Mouse (Mus musculus): ENCODE data around the gene Ankrd13a. TPM values are rescaled to one million over a fixed set of nuclear protein-coding genes. Genes with fewer than 3 reads are reported as not detected.

Gene Ankrd13a
- 10 to 100 TPM; 16.1 to 17.3 TPM for total RNA-seq (2021)
- long read RNA-seq, experiment 1, transcript Ankrd13a-201 (15 exons, 3,717 nt), result major isoform, 24 of 30 reads
- long read RNA-seq, experiment 1, partial matches to known transcripts, result 3 of 30 reads
- long read RNA-seq, experiment 1, other reads (novel, unspliced or antisense), result 3 of 30 reads
- long read RNA-seq, experiment 2, transcript Ankrd13a-201 (15 exons, 3,717 nt), result major isoform, 17 of 18 reads
- long read RNA-seq, experiment 2, partial matches to known transcripts, result 1 of 18 reads
- long read RNA-seq, experiment 2, other reads (novel, unspliced or antisense), result 0 of 18 reads

DNA sequence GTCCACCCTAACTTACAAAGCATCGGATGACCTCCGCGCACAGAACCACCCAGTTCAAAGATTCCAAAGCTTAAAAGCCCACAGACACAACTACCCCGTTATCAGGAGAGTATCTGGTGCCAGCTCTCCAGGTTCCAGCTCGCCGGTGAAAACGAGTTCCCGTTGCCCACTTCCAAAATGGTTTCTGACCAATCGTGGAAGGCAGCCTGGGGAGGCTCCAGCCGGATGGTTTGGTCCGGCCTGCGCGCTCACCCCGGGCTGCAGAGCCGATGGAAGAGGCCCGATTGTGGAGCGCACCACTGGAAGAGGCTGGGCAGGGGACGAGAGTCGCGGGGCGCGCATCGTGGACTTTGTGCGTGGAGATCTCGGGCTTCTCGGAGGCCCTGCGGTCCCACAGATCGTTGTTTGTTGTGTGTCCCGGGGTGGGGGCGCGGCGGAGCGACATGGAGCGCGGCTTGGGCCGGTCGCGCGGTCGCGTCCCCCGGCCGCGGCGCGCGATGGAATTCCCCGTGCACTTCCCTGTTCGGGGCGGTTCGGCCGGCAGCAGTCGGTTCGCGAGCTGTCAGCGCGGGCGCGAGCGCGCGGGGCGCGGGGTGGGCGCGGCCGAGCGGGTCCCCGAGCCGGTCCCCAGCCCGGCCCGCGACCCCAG, at the start of gene Ankrd13a:
Ankrd13a (plus strand) TSS at position 275 of the 649 bp plus-strand sequence.
- DNase-seq (ENCODE audit: low spot score), result peak; percentile 91

DNA sequence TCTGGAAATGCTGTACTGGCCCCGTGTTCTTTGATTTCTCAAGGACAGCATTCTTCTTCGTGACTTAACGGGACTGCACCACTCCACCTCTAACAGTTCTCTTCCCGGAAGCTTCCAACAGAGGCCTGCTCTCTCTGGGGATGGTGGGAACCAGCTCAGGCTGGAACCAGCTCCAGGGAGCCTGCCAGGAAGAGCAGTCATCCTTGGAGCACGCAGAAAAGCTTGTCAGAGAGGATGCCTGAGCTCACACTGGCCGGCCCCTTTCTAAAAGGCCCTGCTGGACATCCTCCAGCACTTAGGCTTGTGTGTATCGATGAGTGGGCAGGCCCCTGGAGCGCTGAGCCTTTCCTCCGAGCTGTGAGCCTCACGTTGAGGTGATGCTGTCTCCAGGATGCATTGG, 46.3 kb upstream of the Ankrd13a start:
- DNase-seq (ENCODE audit: low spot score), result peak; percentile 55

DNA sequence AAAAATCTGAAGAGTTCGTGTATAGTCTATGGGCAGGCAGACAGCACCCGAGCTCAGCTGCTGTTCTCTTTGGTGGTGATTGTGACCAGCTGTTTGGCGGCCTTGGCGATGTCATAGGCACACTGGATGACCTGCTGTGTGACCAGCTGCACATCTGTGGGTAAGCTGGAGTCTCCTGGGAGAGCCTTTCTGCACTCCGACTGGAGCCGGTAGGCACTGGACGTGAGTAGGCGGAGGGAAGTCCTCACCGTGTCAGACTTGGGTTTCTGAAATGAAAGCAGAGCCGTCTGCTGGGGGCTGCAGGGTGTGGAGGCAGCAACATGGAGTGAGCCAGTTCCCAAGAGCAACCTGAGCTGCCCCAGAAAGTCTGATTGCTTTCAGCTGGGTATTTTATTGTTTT, 44.3 kb upstream of the Ankrd13a start:
- no peak for DNase-seq (ENCODE audit: low spot score)

DNA sequence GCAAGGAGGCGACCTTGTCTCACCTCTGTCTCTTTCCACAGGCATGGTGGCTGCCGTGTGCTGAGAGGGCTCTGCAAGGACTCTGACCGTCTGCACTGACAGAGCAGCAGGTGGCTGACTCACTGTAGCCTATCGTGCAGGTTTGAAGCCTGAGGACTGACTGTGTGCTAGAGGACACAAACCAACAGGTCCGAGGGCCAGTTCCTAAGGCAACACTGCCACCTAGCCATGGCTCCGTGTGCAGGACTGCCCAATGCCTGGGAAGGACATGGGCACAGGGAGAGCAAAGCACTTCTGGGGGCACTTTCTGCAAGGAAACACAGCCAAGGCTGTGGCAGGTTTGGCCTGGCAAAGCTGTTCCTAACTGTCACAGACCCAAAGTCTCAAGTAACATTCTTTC, 43.0 kb upstream of the Ankrd13a start:
- DNase-seq (ENCODE audit: low spot score), result no peak

DNA sequence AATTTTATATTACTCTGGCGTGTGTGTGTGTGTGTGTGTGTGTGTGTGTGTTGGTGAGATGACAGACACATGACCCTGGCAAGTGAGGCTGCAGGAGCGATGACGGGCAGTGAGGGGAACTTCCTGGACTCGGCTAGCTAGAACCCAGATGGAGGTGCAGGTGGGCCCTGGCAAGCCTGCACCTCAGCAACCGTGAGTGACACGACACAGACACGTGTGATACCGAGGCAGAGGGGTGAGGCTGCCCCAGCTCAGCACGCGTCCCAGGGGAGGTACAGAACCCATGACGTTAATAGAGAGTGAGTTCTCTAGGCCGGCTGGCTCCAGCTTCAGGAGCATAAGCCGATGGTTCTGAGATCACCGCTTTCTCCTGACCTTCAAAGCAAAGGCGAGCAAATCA, 42.5 kb upstream of the Ankrd13a start:
- DNase-seq (ENCODE audit: low spot score), result no peak

DNA sequence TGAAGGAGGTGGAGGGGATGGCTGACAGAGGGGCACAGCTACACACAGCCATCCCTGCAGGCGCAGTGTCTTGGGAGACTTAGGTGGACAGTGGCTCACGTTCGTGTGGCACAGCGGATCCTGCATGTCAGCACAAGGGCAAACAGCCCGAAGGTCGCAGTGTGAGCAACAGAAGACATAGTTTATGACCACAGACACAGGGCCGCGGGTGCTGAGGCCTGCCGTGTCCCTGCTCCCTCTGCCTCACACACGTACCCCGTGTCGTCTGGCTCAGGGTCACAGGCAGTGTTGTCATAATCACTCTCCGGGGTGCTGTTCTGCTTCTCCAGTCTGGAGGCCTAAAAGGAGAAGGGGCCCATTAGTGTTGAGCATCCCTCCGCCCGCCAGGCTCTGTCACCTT, 40.9 kb upstream of the Ankrd13a start:
- DNase-seq (ENCODE audit: low spot score), result no peak

DNA sequence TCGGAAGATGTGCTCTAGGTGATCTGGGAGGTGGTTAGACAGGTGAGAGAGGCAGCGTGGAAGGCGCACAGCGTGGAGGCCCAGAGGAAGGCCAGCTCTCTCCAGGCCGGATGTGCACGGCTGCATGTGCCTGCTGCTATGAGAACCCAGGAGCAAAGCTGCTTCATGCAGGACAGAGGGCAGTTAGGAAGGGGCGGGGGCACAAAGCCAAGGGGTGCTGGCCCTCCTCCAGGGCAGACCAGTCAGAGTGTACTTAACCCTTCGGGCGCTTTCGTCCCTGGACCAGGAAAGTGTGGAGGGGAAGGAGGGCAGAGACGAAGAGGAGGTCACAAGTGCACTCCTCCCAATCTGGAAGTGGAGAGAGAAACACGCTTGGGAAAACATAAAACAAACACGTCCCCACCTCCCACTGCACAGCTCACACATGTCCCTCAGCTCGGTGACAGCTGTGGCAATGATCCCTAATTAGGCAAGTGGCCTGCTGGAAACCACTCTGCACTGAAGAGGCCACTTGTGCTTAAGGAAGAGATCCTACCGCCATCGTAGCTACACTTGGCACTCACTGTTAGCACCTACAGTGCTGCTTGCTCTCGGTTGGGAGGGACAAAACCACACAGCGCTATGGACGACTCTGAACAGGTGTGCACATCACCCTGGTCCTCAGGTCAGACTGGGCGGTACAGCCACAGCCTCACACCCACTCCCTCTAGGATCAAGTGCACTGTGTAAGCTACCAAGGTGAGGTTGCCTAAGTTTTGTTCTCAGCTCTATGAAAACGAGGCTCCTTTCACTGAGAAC, 37.2 kb upstream of the Ankrd13a start:
- no peak for DNase-seq (ENCODE audit: low spot score)

DNA sequence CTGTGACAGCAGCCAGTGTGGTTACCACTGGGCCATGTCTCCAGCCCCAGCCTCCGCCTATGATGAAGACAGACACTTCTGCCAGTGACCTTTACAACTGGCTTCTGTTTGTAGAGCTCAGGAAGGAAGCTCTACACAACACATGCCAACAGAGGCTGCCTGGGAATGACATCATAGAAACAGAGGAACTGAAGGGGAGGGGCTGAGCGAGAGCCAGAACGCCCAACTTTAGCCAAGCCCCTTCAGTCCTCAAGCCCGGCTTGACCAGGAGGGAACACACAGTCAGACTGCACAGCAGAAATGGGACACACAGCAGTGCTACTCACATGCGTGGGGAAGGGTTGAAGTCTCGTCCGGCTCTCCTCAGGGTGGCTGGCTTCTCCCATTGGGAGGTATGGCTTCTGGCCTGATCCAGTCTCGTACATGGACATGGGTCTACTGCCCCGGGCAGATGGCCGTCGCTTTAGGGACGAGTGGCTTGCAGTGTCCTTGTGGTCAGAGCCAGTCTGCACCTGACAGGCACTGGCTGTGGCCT, 35.7 kb upstream of the Ankrd13a start:
- peak; percentile 77 for DNase-seq (ENCODE audit: low spot score)

DNA sequence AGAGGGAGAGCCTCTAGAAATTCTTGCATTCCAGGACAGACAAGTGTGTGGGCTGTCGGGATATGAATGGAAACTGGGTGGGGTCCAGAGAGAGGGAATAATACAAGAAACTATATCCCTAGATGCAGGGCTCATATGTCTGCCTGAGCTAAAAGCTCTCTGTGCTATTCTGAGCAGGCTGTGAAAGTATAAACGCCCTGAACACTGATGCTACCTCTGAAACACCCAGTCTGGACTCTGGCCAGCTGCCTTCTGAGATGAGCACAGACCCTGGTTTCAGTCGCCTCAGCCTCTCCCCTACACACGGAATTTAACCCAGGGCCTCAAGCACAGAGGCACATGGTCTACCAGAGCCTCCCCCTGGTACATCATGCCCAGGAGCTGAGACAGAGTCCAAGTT, 33.9 kb upstream of the Ankrd13a start:
- peak; percentile 58 for DNase-seq (ENCODE audit: low spot score)

DNA sequence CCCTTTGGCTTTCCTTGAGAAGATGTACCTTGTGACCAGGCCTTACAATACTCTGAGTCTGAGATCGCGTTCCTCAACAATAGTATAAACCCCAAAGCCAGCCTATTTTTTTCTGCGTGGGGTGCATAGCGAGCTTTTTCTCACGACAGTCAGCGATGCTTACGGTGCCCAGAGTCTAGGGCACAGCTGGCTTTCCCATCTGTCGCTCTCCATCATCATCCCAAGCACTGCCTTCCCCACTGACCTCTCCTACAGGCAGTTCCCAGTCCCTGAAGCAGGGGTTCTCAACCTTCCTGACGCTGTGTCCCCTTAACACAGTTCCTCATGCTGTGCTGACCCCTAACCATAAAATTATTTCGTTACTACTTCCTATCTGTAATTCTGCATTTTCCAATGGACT, 31.9 kb upstream of the Ankrd13a start:
- DNase-seq (ENCODE audit: low spot score), result no peak

DNA sequence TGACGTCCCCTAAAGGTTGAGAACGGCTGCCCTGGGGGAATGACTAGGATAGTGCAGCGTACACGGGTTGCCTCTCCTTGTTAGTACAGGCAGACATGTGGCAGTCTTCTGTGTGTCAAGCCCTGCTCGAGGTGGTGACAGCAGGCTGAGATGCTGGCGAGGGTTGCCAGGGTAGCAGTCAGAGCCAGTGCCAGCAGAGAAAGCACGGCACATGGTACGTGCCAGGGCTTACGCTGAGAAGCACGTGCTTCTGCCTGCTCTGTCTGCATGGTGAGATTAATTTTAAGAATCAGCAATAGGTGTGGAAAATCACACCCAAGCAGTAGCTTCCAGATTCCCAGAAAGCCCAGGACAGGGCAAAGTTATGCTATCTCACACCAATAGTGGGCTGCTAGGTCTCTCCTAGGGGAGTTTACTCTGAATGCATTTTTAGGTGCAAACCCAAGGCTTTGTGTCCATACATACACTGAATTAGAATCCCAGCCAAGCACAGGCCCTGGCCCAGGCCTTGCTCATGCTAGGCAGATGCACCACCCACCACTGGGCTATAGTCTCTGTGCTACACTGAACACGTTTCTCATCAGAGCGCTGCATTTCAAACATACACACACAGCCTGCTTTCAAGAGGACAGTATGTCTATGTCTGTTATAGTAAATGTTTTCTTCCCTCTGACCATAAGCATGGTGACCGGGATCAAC, 31.3 kb upstream of the Ankrd13a start:
- no peak for DNase-seq (ENCODE audit: low spot score)

DNA sequence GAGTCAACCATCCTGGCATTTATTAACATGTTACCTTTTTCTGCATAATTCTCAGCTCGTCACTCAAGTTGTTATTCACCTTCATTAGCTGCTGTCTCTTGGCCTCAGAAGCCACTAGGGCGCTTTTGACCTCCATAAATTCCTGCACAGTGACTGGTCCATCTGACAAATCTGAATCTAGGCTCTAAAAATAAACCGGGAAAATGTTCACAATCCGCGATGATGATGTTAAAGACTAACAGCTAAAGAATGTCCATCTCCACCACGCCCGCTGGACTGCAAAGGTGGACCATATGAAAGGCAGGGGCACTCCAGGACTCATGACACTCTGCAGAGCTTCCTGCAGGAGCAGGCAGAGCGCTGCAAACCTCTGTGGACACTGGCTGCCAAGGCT, 30.8 kb upstream of the Ankrd13a start:
- DNase-seq (ENCODE audit: low spot score), result no peak

DNA sequence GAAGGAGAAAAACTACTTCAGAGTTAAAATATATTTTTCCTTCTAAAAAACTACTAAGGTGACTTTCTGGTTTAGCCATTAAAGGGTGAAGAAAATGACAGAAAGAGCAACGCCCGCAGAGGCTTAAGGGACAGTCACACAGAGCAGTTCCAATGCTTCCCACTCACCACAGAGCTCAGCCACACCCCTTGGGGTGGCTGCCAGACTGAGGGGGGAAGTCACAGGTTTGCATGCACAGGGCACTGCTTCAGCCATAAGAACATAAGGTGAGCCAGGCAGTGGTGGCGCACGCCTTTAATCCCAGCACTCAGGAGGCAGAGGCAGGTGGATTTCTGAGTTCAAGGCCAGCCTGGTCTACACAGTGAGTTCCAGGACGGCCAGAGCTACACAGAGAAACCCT, 28.9 kb upstream of the Ankrd13a start:
- no peak for DNase-seq (ENCODE audit: low spot score)

DNA sequence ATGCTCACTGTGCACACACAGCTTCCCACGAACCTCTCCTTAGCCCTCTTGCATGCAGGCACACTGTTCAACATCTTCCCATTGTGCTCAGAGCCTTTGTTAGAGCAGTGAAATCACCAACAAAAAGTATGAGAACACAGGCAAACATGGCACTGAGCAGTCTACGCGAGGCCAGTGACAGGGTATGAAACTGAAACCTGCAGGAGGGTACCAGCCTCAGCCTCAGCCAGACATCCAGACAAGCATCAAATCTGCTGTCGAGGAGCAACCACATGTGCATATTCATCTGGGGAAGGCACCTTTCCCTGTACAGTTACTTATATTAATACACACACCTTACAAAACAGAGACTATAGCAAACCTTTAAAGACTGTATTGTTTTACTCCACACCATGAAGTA, 27.6 kb upstream of the Ankrd13a start:
- DNase-seq (ENCODE audit: low spot score), result no peak

DNA sequence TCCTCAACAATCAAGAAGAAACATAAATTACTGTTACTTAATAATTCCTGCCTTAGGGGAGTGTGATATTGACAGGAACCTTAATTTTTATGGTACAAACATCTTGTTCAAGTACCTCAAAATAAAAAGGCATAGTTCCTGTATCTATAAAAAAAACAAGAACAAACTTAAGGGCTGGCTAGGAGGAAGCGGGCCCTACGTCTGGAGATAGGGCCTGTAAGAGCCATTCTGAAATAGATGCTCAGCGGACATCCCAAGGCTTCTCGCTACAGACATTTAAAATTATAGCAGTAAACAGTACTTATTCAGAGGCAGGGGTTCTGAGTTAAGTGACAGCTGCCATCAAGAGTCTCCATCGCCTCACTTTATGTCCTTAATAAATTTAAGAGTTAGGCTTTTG, 27.0 kb upstream of the Ankrd13a start:
- no peak for DNase-seq (ENCODE audit: low spot score)

DNA sequence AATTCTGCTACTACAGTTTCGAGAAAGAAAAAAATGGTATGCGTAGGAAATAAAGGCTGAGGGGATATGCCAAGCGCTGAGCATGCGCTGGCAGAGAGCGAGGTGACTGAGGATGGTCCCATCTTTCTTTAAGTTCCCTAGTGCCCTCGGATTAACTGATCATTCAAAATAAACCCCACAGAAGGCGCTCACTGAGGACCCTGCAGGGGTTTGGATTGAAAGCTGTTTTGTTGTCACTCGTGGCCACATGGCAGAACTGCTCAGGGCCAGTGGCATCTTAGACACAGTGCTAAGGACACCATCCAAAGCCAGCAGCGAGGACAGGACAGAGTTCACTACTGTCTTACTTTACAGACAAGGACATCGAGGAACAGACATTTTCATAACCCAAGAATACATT, 24.2 kb upstream of the Ankrd13a start:
- DNase-seq (ENCODE audit: low spot score), result no peak

DNA sequence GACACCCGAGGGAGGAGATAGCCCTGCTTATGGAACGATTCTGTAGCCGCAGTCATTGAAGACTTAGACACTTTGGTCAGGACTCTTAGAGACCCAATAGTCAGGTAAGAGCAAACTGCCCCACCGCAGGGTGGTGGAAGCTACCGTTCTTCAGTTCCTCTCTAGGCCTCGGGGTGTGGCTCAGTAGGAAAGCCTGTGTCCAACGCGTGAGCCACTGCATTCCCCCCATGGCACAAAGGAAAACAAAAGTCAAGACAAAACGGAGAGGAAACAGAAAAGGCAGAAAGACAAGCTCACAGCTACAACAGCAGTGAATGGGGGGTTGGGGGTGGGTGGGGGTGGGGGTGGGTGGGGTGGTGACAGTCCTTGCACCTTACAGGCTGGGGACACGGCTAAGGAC, 22.1 kb upstream of the Ankrd13a start:
- DNase-seq (ENCODE audit: low spot score), result no peak

DNA sequence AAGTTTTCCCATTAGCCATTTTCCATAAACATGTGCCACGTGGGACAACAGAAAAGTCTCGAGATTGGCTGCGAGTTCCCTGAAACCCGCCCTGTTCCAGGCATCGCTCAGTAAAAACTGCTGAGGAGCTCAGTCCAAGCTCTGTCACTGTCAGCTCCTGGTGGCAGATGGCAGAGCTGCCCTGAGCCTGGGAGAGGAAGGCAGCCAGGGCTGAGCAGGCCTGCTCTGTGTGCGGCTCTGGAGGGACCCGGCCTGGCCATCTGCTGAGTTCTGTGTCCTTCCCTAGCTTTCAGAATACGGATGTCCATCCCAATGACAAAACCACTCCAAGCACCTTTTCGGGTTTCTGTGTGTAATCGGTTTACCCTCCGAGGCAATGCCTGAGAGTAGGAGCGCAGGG, 21.1 kb upstream of the Ankrd13a start:
- DNase-seq (ENCODE audit: low spot score), result no peak

DNA sequence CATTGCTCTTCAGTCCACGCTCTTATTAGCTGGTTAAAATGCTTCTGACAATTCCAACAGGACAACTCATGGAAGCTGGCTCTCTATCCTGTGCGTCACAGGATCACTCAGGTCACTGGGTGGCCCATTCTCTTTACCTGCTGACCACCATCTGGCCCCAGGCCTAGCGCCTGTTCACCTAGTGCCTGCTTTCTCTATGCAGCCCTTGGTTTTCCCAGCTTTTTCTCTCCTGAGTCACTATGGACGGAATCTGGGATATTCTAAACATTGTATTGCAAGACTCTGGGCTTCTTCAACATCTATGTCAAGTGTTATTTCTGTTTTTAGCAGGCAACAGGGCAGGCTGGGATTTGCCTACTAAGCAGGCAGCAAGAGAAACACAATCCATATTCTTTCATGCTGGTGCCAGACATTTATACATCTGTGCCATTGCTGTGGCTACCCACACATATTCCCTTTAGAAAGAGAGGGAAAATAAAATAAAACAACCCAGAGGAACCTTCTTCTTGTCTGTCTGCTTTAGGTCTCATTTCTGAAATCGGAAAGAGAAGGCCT, 14.9 kb upstream of the Ankrd13a start:
- DNase-seq (ENCODE audit: low spot score), result no peak

DNA sequence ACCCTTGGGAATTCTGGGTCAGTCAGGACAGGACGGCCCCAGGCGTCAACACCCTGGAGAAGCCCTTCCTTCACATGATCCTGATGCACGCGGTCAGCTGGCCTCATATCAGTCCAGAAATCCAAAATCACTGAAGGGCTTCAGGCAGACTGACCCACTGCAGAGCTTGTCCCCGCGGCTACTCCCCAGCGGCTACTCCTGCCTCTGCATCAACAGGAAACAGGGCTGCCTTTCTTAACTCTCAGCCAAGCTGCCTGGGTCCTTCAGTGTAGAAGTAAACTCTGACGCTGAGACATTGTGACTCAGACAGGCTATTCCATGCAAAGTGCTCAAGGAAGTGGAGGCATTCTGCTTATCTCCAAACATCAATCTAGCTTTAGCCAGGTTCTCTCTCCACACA, 12.5 kb upstream of the Ankrd13a start:
- DNase-seq (ENCODE audit: low spot score), result no peak
